19 mouse cellular contexts compared by ENCODE assay signal in the genomic region with DNA sequence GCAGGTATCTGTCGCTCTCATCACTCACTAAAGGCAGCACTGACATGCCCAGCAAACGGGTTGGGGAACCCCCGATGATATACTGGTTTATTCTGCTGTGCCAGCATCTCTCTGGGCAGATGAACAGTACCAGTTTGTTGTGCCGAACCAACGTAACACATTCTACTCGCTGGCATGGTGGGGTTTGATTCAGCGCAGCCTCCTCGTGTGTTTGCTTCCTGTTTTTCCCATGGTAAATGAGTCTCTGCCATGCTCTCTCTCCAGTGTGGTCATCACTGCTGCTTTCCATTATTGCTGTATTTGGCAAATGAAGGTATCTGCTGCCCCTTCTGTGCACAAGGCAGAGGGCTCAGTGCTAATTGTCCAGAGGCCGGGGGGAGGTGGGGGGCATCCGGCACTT. TPM values are rescaled to one million over a fixed set of nuclear protein-coding genes. Genes with fewer than 3 reads are reported as not detected.
"Had no signal": no experiment of that assay in that cellular context is flagged by ENCODE, and none has a peak within 500 bp of the region (broad histone marks: within the 10 kb centered on the region; RNA-seq: fewer than 3 reads in every experiment).

No protein-coding gene starts in this region.

- H3K27me3 ChIP-seq: neural tube, embryonic 12.5 days had no signal

- H3K36me3 ChIP-seq: kidney, embryonic 15.5 days; limb, embryonic 12.5 days; liver, embryonic 13.5 days; midbrain, embryonic 15.5 days; neural tube, embryonic 12.5 days had no signal

- H3K9ac ChIP-seq: kidney, embryonic 15.5 days; limb, embryonic 12.5 days; liver, embryonic 13.5 days; liver, postnatal 0 days; midbrain, embryonic 15.5 days; neural tube, embryonic 12.5 days had no signal

- H3K4me3 ChIP-seq: kidney, embryonic 15.5 days; limb, embryonic 12.5 days; liver, embryonic 13.5 days; midbrain, embryonic 15.5 days; neural tube, embryonic 12.5 days had no signal

- ATAC-seq: liver, postnatal 0 days; midbrain, embryonic 15.5 days had no signal

- H3K27ac ChIP-seq: kidney, embryonic 15.5 days; limb, embryonic 12.5 days; liver, embryonic 13.5 days; midbrain, embryonic 15.5 days; neural tube, embryonic 12.5 days had no signal

- DNase-seq: kidney, adult 2 months; kidney, postnatal 14 days; layer of hippocampus, adult 9-11 months; layer of hippocampus, postnatal 36 days; liver; liver, embryonic 13.5 days; liver, postnatal 0 days; retina, postnatal 1 day; right cerebral cortex, postnatal 4 days; thymus, adult 18-20 months; thymus, postnatal 14 days had no signal

- H3K4me2 ChIP-seq: kidney, embryonic 15.5 days; limb, embryonic 12.5 days; liver, embryonic 13.5 days; midbrain, embryonic 15.5 days; neural tube, embryonic 12.5 days had no signal

- H3K9me3 ChIP-seq: kidney, embryonic 15.5 days; limb, embryonic 12.5 days; liver, embryonic 13.5 days; midbrain, embryonic 15.5 days; neural tube, embryonic 12.5 days had no signal

RNA-seq across cellular contexts. Expression of a gene that starts 15.7 kb away (rescaled TPM):
- total RNA-seq: layer of hippocampus, postnatal 36 days; left cerebral cortex, adult 8-10 months; monocyte, adult 5-6 weeks; neutrophil, adult 5-6 weeks had no signal
- polyA plus RNA-seq: kidney, embryonic 15.5 days; liver, embryonic 13.5 days; liver, postnatal 0 days; midbrain, embryonic 15.5 days; neural tube, embryonic 12.5 days; spleen, adult 2 months had no signal

RNA-seq across cellular contexts. Expression of a gene that starts 42.2 kb away (rescaled TPM):
- polyA plus RNA-seq: kidney, adult 2 months; kidney, embryonic 15.5 days; limb, embryonic 12.5 days; liver, embryonic 13.5 days; liver, postnatal 0 days; midbrain, embryonic 15.5 days; neural tube, embryonic 12.5 days had no signal
